Mouse (Mus musculus) embryonic facial prominence, embryonic 13.5 days (tissue): ENCODE data around the gene Wdfy3. TPM values are rescaled to one million over a fixed set of nuclear protein-coding genes. Genes with fewer than 3 reads are reported as not detected.
"Not testable (repeated sequence)": the region's sequence is repeated elsewhere in the genome, so short reads cannot be mapped to it uniquely, and the experiment has no call there.

Experiments
- ATAC-seq: fragments of 200-750 bp; cut with Nextera tagmentation; 2 replicates; pipeline ENCODE4 v1.8.0; 2017; ENCODE audit warnings: low read depth; ENCODE audit not compliant: insufficient number of reproducible peaks, insufficient read depth, low FRiP score, low TSS enrichment
- H3K27ac ChIP-seq: fragments of 300-500 bp; sonication (generic); 2 replicates; pipeline ENCODE4 v1.5.1; 2015; ENCODE audit warnings: moderate library complexity, mild to moderate bottlenecking, inconsistent platforms
- H3K27me3 ChIP-seq: fragments of 300-500 bp; sonication (generic); 2 replicates; pipeline ENCODE4 v1.6.1; 2015; ENCODE audit warnings: mild to moderate bottlenecking, inconsistent platforms
- H3K36me3 ChIP-seq: fragments of 300-500 bp; sonication (generic); 2 replicates; pipeline ENCODE4 v1.6.1; 2015; ENCODE audit warnings: mild to moderate bottlenecking, inconsistent platforms
- H3K4me1 ChIP-seq: fragments of 300-500 bp; sonication (generic); 2 replicates; pipeline ENCODE4 v1.6.1; 2015; ENCODE audit warnings: inconsistent platforms
- H3K4me2 ChIP-seq: fragments of 300-500 bp; sonication (generic); 2 replicates; pipeline ENCODE4 v1.6.1; 2015; ENCODE audit warnings: moderate library complexity, mild to moderate bottlenecking, inconsistent platforms
- H3K4me3 ChIP-seq: fragments of 300-500 bp; sonication (generic); 2 replicates; pipeline ENCODE4 v1.5.1; 2015; ENCODE audit warnings: mild to moderate bottlenecking, inconsistent platforms
- H3K9ac ChIP-seq: fragments of 300-500 bp; sonication (generic); 2 replicates; pipeline ENCODE4 v1.6.1; 2015; ENCODE audit warnings: mild to moderate bottlenecking, inconsistent platforms
- H3K9me3 ChIP-seq: fragments of 300-500 bp; sonication (generic); 2 replicates; pipeline ENCODE4 v1.6.1; 2016; ENCODE audit warnings: inconsistent platforms
- WGBS: fragments of 180-500 bp; shearing (Covaris S2); methylation state at CpG from one replicate; pipeline ENCODE4 v1.1.7; 2015; ENCODE audit warnings: mixed read lengths; 5-methylcytosine and 5-hydroxymethylcytosine counted together
- polyA plus RNA-seq: library from polyadenylated mRNA; unstranded; fragments of >200 nt; fragmentation: Nextera tagmentation; extraction: Ambion mirVana; gene quantifications from 2 replicates; pipeline ENCODE4 v1.2.1, GENCODE M21; 2015

The Wdfy3 gene
- polyA plus RNA-seq, 1 experiment from 2014 or later = 19.1 TPM

- 93% methylated on average over 14 of the region's 14 CpGs for WGBS
- ATAC-seq = no peak
- no peak overlapping the region for H3K4me3 ChIP-seq
- peaks cover 99% of the 10 kb centered on the region for H3K36me3 ChIP-seq
- H3K4me2 ChIP-seq = no peak overlapping the region
- no peaks in the 10 kb centered on the region for H3K4me1 ChIP-seq
- H3K9me3 ChIP-seq = no peaks in the 10 kb centered on the region
- no peak overlapping the region for H3K27ac ChIP-seq
- H3K9ac ChIP-seq = no peak overlapping the region
- H3K27me3 ChIP-seq = no peaks in the 10 kb centered on the region
Measured at GRCm38 (mm10) chr5:101845011-101845410, 224.7 kb downstream of the Wdfy3 start.

- Histone ChIP-seq H3K27me3 (no peaks in the 10 kb centered on the region), H3K4me3 (no peak overlapping the region), H3K9me3 (no peaks in the 10 kb centered on the region), H3K36me3 (peaks cover 96% of the 10 kb centered on the region), H3K9ac (no peak overlapping the region), H3K27ac (no peak overlapping the region), H3K4me1 (0 out of 2 replicates have a peak, but pooled peaks cover 4% of the 10 kb centered on the region), H3K4me2 (no peak overlapping the region)
- no peak for ATAC-seq
- WGBS = 93% methylated on average over 5 of the region's 5 CpGs
Measured at GRCm38 (mm10) chr5:101840476-101840875, 229.2 kb downstream of the Wdfy3 start.

- 93% methylated on average over 2 of the region's 2 CpGs for WGBS
- not testable (repeated sequence) for ATAC-seq, H3K9me3 ChIP-seq, H3K4me1 ChIP-seq, H3K4me2 ChIP-seq, H3K9ac ChIP-seq, H3K27me3 ChIP-seq, H3K27ac ChIP-seq, H3K4me3 ChIP-seq
- H3K36me3 ChIP-seq = peaks cover 87% of the 10 kb centered on the region
Measured at GRCm38 (mm10) chr5:101837605-101838004, 232.1 kb downstream of the Wdfy3 start.

GRCm38 (mm10) chr5:101836221-101836620 lies 233.5 kb downstream of the Wdfy3 start:
- H3K4me2 ChIP-seq = no peak overlapping the region
- no peak overlapping the region for H3K4me3 ChIP-seq
- 63% methylated on average over 11 of the region's 11 CpGs for WGBS
- H3K9me3 ChIP-seq = no peaks in the 10 kb centered on the region
- 0 out of 2 replicates have a peak, but pooled peaks cover 4% of the 10 kb centered on the region for H3K4me1 ChIP-seq
- no peak for ATAC-seq
- no peaks in the 10 kb centered on the region for H3K27me3 ChIP-seq
- no peak overlapping the region for H3K9ac ChIP-seq
- no peak overlapping the region for H3K27ac ChIP-seq
- H3K36me3 ChIP-seq = peaks cover 79% of the 10 kb centered on the region

- Histone ChIP-seq H3K9ac (no peak overlapping the region), H3K27ac (no peak overlapping the region), H3K4me1 (0 out of 2 replicates have a peak, but pooled peaks cover 7% of the 10 kb centered on the region), H3K4me2 (no peak overlapping the region), H3K36me3 (peaks cover 57% of the 10 kb centered on the region), H3K9me3 (no peaks in the 10 kb centered on the region), H3K27me3 (no peaks in the 10 kb centered on the region), H3K4me3 (no peak overlapping the region)
- WGBS = 65% methylated on average over 8 of the region's 8 CpGs
- ATAC-seq = no peak
Measured at GRCm38 (mm10) chr5:101833875-101834274, 235.8 kb downstream of the Wdfy3 start.

GRCm38 (mm10) chr5:101832991-101833390 lies 236.7 kb downstream of the Wdfy3 start:
- peaks cover 48% of the 10 kb centered on the region for H3K36me3 ChIP-seq
- no peak overlapping the region for H3K4me3 ChIP-seq
- H3K27ac ChIP-seq = no peak overlapping the region
- WGBS = 92% methylated on average over 5 of the region's 5 CpGs
- no peaks in the 10 kb centered on the region for H3K27me3 ChIP-seq
- no peak for ATAC-seq
- 0 out of 2 replicates have a peak, but pooled peaks cover 7% of the 10 kb centered on the region for H3K4me1 ChIP-seq
- H3K9ac ChIP-seq = no peak overlapping the region
- H3K9me3 ChIP-seq = no peaks in the 10 kb centered on the region
- H3K4me2 ChIP-seq = no peak overlapping the region

- no peak for ATAC-seq
Measured at GRCm38 (mm10) chr5:101832042-101832441, 237.7 kb downstream of the Wdfy3 start.

GRCm38 (mm10) chr5:101830180-101830579 lies 239.5 kb downstream of the Wdfy3 start:
- H3K9ac ChIP-seq = no peak overlapping the region
- no peak overlapping the region for H3K4me3 ChIP-seq
- H3K4me1 ChIP-seq = peaks cover 25% of the 10 kb centered on the region
- no peak overlapping the region for H3K4me2 ChIP-seq
- 0 out of 2 replicates have a peak, but pooled peaks cover 7% of the 10 kb centered on the region for H3K27me3 ChIP-seq
- peaks cover 23% of the 10 kb centered on the region for H3K36me3 ChIP-seq
- ATAC-seq = no peak
- 73% methylated on average over 8 of the region's 8 CpGs for WGBS
- no peaks in the 10 kb centered on the region for H3K9me3 ChIP-seq
- H3K27ac ChIP-seq = no peak overlapping the region

More at GRCm38 (mm10) chr5:101832042-101832441, 237.7 kb downstream of the Wdfy3 start:
- no peaks in the 10 kb centered on the region for H3K9me3 ChIP-seq
- no peak overlapping the region for H3K27ac ChIP-seq
- peaks cover 39% of the 10 kb centered on the region for H3K36me3 ChIP-seq
- no peak overlapping the region for H3K4me2 ChIP-seq
- H3K27me3 ChIP-seq = 0 out of 2 replicates have a peak, but pooled peaks cover 2% of the 10 kb centered on the region
- H3K4me3 ChIP-seq = no peak overlapping the region
- peaks cover 13% of the 10 kb centered on the region for H3K4me1 ChIP-seq
- H3K9ac ChIP-seq = no peak overlapping the region
- 97% methylated on average over 6 of the region's 6 CpGs for WGBS

GRCm38 (mm10) chr5:101828932-101829331 lies 240.8 kb downstream of the Wdfy3 start:
- no peak for ATAC-seq
- Histone ChIP-seq H3K27ac (no peak overlapping the region), H3K36me3 (peaks cover 14% of the 10 kb centered on the region; the same call in 1 of the 2 replicates), H3K9ac (no peak overlapping the region), H3K9me3 (no peaks in the 10 kb centered on the region), H3K4me2 (no peak overlapping the region), H3K4me3 (no peak overlapping the region), H3K4me1 (peaks cover 30% of the 10 kb centered on the region), H3K27me3 (0 out of 2 replicates have a peak, but pooled peaks cover 8% of the 10 kb centered on the region)
- WGBS = 78% methylated on average over 3 of the region's 3 CpGs

- Histone ChIP-seq H3K9me3 (no peaks in the 10 kb centered on the region), H3K9ac (no peak overlapping the region), H3K36me3 (0 out of 2 replicates have a peak, but pooled peaks cover 5% of the 10 kb centered on the region), H3K4me1 (peaks cover 30% of the 10 kb centered on the region), H3K4me2 (no peak overlapping the region), H3K4me3 (no peak overlapping the region), H3K27ac (no peak overlapping the region), H3K27me3 (0 out of 2 replicates have a peak, but pooled peaks cover 12% of the 10 kb centered on the region)
- 30% methylated on average over 12 of the region's 12 CpGs for WGBS
- ATAC-seq = no peak
Measured at GRCm38 (mm10) chr5:101827477-101827876, 242.2 kb downstream of the Wdfy3 start.

- H3K27ac ChIP-seq = no peak overlapping the region
- WGBS = 5% methylated on average over 15 of the region's 15 CpGs
- no peak for ATAC-seq
- no peaks in the 10 kb centered on the region for H3K9me3 ChIP-seq
- peak overlapping the region; percentile 28; the same call in 1 of the 2 replicates for H3K9ac ChIP-seq
- H3K4me3 ChIP-seq = peak overlapping the region; percentile 14; the same call in 1 of the 2 replicates
- H3K4me2 ChIP-seq = peak overlapping the region; percentile 52
- H3K4me1 ChIP-seq = peaks cover 30% of the 10 kb centered on the region
- H3K36me3 ChIP-seq = no peaks in the 10 kb centered on the region
- peaks cover 18% of the 10 kb centered on the region; the same call in 1 of the 2 replicates for H3K27me3 ChIP-seq
Measured at GRCm38 (mm10) chr5:101826531-101826970, 243.2 kb downstream of the Wdfy3 start.

- Histone ChIP-seq H3K4me3 (no peak overlapping the region), H3K36me3 (no peaks in the 10 kb centered on the region), H3K27ac (peak overlapping the region; percentile 53; the same call in 1 of the 2 replicates), H3K4me2 (0 out of 2 replicates have a peak overlapping the region, but pooled peaks have one; percentile 19), H3K4me1 (peaks cover 39% of the 10 kb centered on the region), H3K27me3 (peaks cover 27% of the 10 kb centered on the region), H3K9me3 (no peaks in the 10 kb centered on the region), H3K9ac (no peak overlapping the region)
- 20% methylated on average over 13 of the region's 13 CpGs for WGBS
- ATAC-seq = no peak
Measured at GRCm38 (mm10) chr5:101825111-101825911, 244.4 kb downstream of the Wdfy3 start.
